Mouse (Mus musculus) stomach, postnatal 0 days (tissue): Measurements from ENCODE around the gene Cyp39a1.

ENCODE experiments used
- CTCF ChIP-seq: IDR thresholded peaks from 2 replicates; pipeline ENCODE4 v1.5.1; 2016; ENCODE audit warnings: antibody characterized with exemption, low read depth, mild to moderate bottlenecking, moderate library complexity
- EP300 ChIP-seq: optimal IDR thresholded peaks from 2 replicates; pipeline ENCODE3; 2016; ENCODE audit warnings: antibody characterized with exemption

- no peak for TF ChIP-seq CTCF
- TF ChIP-seq EP300: no peak
Measured at GRCm38 (mm10) chr17:43628246-43628645, 39.0 kb upstream of the Cyp39a1 start.
